Mouse (Mus musculus) induced T-regulatory cell, adult 2 months (primary cell): ENCODE results near the gene Wbp2nl.

Source experiments
- DNase-seq: peaks from one replicate; pipeline ENCODE4 v3.0.0-alpha.2; 2012; ENCODE audit warnings: low read depth

Wbp2nl gene

DNA sequence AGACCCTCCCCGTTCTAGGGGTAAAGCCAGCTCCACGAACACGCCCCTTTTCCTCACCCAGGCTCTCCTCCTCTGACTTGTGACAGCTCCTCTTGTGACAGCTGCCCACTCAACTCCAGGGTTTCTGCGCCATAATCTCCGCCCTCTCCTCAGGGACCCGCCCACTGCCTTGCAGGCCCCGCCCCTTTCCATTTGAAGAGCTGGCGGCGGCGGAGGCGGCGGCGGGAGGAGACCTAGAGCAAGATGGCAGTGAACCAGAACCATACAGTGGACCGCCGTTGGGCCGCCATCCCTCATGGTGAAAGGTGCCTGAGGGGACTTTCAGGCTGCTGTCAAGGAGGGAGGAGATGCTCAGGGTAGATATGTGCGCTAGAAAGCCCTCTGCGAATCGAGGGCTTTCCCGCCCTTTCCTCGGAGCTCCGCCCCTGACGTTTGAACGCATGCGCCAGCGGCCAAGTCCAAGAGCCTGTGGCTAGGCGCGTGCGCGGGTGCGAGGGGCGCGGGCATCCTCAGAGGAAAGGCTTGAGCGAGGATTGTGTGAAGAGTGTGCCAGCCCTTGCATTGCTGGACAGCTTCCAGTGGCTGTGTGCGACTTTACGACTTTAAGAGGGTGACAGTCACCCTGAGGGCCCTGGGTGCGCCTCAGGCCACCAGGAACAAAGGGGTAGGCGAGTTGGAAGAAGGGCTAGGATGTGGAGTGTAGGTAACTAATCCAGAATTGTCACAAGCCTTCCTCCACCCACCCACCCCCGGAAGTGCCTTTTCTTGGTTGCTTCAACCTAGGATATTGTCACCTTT, at the start of gene Wbp2nl:
Gene Wbp2nl, plus strand, starts transcription at position 191 of the 798 bp plus-strand sequence.
- no peak for DNase-seq

DNA sequence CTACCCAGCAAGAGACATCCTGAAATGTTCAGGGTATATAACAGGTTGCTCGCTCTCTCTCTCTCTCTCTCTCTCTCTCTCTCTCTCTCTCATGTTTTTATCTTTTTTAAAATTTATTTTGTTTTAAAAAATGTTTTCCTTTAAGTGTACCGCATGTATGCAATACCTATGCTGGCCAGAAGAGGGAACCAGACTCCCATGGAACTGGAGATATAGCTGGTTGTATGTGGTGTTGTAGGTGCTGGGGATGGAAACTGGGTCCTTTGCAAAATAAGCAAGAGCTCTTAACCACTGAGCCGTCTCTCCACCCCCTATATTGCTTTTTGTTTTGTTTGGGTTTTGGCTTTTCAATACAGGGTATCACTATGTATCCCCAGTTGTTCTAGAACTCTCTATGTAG, 47.2 kb upstream of the Wbp2nl start:
- DNase-seq = peak; percentile 51

DNA sequence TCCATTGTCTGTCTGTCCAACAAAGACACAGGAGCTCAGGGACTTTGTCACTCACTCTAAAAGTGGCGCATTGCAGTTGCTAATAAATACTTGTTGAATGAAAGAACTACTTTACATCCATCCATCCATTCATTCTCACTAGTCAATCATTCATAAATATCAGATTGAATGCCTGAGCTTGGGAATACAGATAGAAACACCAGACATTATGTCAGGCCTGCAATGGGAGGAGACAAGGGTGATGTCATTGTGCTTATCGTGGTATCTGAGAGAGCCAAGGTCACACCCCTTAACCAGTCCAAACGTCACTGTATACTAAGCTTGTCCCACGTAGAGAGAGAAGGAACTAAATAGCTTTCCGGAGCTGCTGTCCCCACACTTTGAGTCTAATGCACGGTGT, 46.7 kb upstream of the Wbp2nl start, which contains the start of gene 1500009C09Rik:
Gene 1500009C09Rik, plus strand, starts transcription at position 301 of the 400 bp plus-strand sequence.
- DNase-seq = no peak

DNA sequence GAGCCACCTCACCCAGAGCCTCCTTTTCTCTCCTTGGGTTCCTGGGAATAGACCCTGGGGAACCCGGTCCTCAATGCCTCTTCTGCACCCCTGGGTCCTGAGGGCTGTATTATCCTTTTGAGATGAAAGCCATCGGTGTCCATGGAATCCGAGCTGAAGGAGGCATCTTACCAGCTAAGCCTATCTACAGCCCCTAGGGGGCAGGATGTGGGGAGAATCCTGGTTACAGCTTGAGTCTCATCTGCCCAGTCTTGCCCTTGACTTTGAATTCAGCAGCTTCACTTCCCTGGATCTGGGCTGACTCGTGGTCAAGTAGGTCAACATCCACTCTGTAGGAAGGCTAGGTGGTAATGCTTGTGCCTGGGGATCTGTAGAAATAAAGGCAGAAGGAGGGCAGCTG, 43.5 kb upstream of the Wbp2nl start:
- no peak for DNase-seq

DNA sequence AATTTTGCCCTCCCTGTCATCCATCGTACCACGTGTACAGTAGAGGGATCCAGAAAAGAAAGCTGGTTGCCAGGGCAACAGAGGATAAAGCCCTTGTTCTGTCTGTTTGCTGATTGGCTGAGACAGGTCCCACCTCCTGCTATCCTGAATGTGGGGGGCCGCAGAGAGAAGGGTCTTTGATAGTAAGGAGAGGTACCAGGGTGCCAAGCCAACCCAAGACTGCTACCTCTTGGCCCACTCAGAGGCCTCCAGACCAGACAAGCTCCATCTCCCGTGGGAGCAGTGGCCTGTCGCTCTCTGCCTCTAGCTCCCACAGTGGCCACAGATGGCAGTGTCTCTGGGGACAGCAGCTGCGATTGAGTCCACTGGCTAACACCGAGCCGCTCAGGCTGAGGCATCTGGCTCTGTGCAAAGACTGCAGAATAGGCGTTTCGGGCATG, 42.8 kb upstream of the Wbp2nl start:
- no peak for DNase-seq

GRCm38 (mm10) chr15:82259510-82259909, 39.2 kb upstream of the Wbp2nl start:
- DNase-seq = peak; percentile 82

- DNase-seq = peak; percentile 81
These were observed 32.4 kb upstream of the Wbp2nl start for GRCm38 (mm10) chr15:82266356-82266755.

DNA sequence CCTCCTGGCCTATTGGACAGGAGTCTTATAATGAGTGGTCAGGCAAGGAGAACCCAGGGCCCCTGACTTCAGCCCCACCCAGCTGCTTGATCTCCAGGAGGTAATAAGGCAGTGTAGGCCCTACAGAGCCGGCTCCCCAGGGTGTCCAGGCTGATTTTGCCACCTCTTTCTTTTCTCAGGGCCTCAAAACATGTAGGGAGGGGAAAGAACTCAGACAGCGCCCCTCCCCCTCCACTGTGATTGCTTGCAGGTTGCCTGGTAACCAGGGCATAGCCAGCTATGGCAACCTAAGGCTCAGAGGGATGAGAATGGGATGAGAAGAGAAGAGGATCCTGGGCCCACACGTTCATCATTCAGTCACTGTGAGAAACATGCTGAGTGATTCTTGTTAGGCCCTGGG, 30.6 kb upstream of the Wbp2nl start:
- no peak for DNase-seq

DNA sequence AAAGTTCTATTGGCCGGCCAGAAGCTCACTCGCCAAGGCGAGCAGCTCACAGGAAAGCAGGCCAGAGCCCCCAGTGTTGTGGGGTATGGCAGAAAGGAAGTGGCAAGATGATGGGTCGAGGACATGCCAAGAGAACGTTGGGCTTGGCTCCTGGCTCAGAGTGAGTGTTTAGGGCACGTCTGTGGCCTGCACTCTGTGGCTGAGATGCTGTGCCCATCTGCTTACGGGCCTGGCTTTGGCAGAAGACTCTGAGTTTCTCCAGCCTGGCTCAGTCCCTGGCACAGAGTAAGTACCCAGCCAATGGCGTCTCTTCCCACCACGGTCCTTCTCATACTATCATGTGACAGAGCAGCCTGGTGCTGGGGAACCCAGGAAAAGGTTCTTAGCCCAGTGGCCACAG, 30.0 kb upstream of the Wbp2nl start:
- DNase-seq = no peak

GRCm38 (mm10) chr15:82271201-82271600, 27.6 kb upstream of the Wbp2nl start:
- peak; percentile 74 for DNase-seq

DNA sequence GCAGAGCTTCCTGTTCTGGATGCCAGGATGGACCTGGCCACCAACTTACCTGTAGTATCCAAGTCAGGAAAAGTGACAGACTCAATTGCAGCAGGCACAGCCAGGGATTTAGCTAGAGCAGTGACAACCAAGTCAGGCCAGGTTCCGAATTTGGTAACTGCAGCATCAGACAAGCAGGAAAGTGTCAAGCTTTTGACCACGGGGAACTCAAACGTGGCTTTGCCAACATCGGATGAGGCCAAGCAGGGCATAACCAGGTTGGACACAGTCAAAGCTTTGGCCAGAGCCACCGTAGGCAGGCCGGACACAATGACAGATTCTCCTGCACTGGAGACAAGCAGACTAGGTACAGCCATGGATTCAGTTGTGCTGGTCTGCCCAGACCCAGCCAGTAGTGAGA, 26.5 kb upstream of the Wbp2nl start:
- DNase-seq = no peak

DNA sequence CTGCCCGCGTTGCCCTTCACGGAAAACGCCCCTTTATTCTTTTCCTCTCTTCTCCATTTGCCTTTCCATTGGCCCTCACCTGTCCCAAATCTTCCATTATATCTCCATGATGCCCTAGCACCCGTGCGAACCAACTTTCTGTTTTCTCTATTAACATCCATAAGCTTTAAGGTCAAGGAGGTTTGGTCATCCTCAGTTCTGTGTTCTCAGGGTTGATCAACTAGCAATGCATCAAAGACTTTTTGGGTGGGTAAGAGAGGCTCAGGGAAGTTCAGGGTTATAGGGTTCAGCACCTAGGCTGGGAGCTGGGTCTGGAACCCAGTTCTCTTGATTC, 24.2 kb upstream of the Wbp2nl start, which contains the start of gene Sept3:
Gene Sept3, plus strand, starts transcription at position 301 of the 334 bp plus-strand sequence.
- no peak for DNase-seq

DNA sequence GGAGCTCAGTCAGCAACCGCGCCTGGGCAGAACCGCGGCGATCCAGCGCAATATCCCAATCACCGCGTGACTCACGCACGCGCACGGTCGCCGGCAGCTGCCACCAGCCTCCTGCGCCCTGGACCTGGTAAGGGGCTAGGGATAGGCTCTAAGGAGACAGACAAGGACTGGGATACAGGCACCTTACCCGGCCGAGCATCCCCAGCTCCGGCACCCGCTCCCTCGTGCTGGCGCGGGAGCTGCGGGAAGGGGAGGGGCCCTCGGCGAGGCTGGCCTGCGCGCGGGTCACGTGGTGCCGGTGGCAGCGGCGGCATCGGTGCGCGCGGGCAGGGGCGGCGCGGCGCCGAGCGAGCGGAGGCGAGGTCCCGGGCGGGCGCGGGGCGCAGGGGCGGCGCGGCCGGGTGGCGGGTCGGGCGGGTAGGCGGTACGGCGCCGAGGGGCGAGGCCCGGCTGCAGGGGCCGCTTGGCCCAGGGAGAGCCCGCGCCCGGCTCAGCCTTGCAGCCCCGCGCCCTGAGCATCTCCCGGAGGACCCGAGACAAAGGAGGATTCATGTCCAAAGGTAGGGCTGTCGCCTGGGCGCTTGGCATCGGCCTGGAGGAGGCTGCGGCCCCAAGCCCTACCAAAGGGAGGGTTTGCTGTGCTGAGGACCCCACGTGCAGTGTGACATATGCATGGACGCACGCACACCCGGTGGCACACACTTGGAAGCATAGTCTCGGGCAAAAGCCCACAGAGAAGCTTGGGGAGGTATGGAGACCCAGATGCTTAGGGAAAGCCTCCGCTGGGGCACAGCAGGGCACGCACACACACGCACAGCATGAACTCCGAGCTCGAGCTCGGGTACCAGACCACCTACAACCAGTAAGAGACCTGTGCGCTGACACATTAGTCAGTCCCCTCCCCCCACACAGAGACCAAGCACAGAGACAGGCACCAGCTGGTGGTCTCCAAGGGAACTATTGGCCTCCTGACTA, 23.5 kb upstream of the Wbp2nl start:
- peak; percentile 35 for DNase-seq

DNA sequence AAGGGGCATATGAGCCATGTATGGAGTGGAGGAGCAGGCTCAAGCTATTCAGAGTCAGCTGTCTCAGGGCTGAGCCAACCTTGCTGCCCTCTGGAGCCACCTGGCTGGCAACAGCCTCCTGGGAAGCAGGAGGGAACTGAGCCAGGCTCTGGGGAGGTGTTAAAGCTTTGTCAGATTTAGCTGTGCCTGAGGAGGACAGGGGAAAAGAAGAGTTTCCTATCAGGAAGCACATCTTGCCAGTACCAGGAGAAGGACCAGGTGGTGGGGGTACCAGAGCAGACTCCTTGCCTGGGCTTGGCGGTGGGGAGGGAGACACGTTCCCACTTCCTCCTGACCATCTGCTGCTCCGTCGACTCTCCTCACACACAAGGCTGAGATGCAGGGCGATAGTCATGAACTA, 21.2 kb upstream of the Wbp2nl start:
- DNase-seq = no peak

DNA sequence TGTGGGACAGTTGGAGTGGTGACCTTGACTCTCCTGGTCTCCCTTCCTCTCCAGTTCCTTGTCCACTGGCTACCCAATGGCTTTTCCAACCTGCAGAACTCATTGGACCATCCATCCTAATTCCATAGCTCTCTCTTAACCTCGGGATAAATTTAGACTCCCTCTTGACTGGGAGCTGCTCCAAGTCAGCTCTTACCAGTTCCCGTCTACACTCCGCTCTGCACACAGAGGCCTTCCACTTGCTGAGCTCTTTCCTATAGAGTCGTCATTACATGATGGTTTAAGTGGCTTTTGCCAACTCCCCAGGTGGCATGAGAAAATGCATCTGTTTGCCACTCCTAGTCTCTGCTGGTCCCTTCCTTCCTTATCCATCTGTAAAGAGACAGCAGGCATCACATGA, 18.1 kb upstream of the Wbp2nl start:
- no peak for DNase-seq

DNA sequence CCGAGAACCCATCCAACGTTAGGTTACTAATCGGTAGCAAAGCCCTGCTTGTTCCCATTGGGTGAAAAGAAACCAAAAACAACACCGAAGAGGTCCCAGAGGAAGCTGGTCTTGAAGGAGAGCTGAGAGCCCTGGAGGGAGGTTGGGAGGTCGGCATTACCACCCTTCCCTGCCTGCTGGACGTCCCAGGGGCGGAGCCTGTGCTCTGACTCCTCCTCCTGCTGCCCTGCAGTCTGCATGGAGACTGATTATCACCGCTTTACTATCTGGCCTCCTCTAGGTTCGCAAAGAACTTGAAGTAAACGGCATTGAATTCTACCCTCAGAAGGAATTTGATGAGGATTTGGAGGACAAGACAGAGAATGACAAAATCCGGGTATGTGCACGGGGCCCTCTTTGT, 12.6 kb upstream of the Wbp2nl start:
- no peak for DNase-seq

- DNase-seq = no peak
These were observed 8.5 kb upstream of the Wbp2nl start for GRCm38 (mm10) chr15:82290252-82290651.

DNA sequence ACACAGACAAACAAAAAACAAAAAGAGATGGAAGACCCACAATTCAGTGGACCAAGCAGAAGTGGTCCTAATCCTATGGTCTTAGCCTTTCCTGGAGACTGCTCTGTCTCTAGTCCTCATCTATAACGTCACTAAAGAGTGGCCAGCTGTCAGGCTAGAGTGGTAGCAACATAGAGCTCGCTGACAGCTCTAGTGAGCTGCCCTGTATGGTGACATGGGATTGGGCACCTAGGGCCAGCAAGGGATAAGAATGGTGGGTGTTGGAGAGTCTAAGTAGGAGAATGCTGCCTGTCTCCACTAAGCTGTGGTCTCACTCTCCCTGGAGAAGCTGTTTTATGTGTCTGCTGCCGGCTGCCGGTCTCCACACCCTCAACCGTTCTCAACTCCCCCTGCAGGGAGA, 5.9 kb upstream of the Wbp2nl start:
- DNase-seq = no peak

- no peak for DNase-seq
These were observed 5.5 kb upstream of the Wbp2nl start for GRCm38 (mm10) chr15:82293271-82293711.

GRCm38 (mm10) chr15:82294059-82294458, 4.7 kb upstream of the Wbp2nl start:
- no peak for DNase-seq

DNA sequence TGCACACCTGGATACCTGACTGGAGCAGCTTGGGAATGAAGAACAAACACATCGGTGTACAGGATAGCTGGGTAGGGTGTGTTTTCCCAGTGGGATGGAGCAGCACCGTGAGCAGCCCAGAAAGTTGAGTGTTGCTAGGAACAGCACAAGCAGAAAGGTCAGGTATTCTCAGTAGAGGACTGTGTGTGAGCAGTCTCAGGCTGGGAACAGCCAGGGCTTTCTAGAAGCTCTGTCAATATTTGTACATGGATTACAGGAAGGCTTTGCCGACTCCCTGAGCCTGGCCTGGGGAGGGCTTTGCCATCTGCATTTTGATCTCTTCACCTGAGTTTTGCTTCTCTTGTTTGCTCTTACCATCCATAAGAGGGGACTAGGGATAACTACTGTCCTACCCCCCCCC, 8.4 kb downstream of the Wbp2nl start:
- DNase-seq = no peak

GRCm38 (mm10) chr15:82308416-82308815, 9.7 kb downstream of the Wbp2nl start:
- no peak for DNase-seq

GRCm38 (mm10) chr15:82317839-82318238, 19.1 kb downstream of the Wbp2nl start:
- no peak for DNase-seq
